Mouse (Mus musculus) liver, embryonic 15.5 days (tissue): ENCODE results near the gene Pacs2. TPM values are rescaled to one million over a fixed set of nuclear protein-coding genes. Genes with fewer than 3 reads are reported as not detected.

ENCODE experiments used
- ATAC-seq: fragments of 200-750 bp; cut with Nextera tagmentation; 2 replicates; pipeline ENCODE4 v1.8.0; 2017; ENCODE audit warnings: moderate number of reproducible peaks, mild to moderate bottlenecking, moderate library complexity; ENCODE audit not compliant: insufficient read depth
- H3K27ac ChIP-seq: fragments of 300-500 bp; sonication (generic); replicated peaks from 2 replicates; pipeline ENCODE4 v1.5.1; 2015; ENCODE audit warnings: mild to moderate bottlenecking, inconsistent platforms
- H3K27me3 ChIP-seq: fragments of 300-500 bp; sonication (generic); 2 replicates; pipeline ENCODE4 v1.6.1; 2015; ENCODE audit warnings: mild to moderate bottlenecking, inconsistent platforms
- H3K36me3 ChIP-seq: fragments of 300-500 bp; sonication (generic); replicated peaks from 2 replicates; pipeline ENCODE4 v1.6.1; 2015; ENCODE audit warnings: moderate library complexity, mild to moderate bottlenecking, inconsistent platforms
- H3K4me1 ChIP-seq: fragments of 300-500 bp; sonication (generic); replicated peaks from 2 replicates; pipeline ENCODE4 v1.6.1; 2015; ENCODE audit warnings: inconsistent platforms
- H3K4me2 ChIP-seq: fragments of 300-500 bp; sonication (generic); 2 replicates; pipeline ENCODE4 v1.6.1; 2015; ENCODE audit warnings: moderate library complexity, mild to moderate bottlenecking, inconsistent platforms
- H3K4me3 ChIP-seq: fragments of 300-500 bp; sonication (generic); replicated peaks from 2 replicates; pipeline ENCODE4 v1.5.1; 2015; ENCODE audit warnings: mild to moderate bottlenecking, inconsistent platforms
- H3K9ac ChIP-seq: fragments of 300-500 bp; sonication (generic); 2 replicates; pipeline ENCODE4 v1.6.1; 2015; ENCODE audit warnings: moderate library complexity, mild to moderate bottlenecking, inconsistent platforms
- H3K9me3 ChIP-seq: fragments of 300-500 bp; sonication (generic); replicated peaks from 2 replicates; pipeline ENCODE4 v1.6.1; 2016; ENCODE audit warnings: inconsistent platforms
- WGBS: fragments of 180-500 bp; shearing (Covaris S2); methylation state at CpG from one replicate; pipeline ENCODE4 v1.1.7; 2015; ENCODE audit warnings: mixed read lengths; ENCODE audit not compliant: insufficient replicate concordance; 5-methylcytosine and 5-hydroxymethylcytosine counted together
- polyA plus RNA-seq: library from polyadenylated mRNA; unstranded; fragments of >200 nt; fragmentation: Nextera tagmentation; extraction: Ambion mirVana; gene quantifications from 2 replicates; pipeline ENCODE4 v1.2.1, GENCODE M21; 2015

Gene Pacs2
- polyA plus RNA-seq, 1 experiment from 2014 or later, result 6.1 TPM

- H3K4me3 ChIP-seq, result no peak overlapping the region
- H3K27ac ChIP-seq, result 0 out of 2 replicates have a peak overlapping the region, but pooled peaks have one; percentile 83
- no peak for ATAC-seq
- no peaks in the 10 kb centered on the region for H3K36me3 ChIP-seq
- H3K4me2 ChIP-seq, result 0 out of 2 replicates have a peak overlapping the region, but pooled peaks have one; percentile 91
- H3K9me3 ChIP-seq, result no peaks in the 10 kb centered on the region
- no peaks in the 10 kb centered on the region for H3K27me3 ChIP-seq
- 78% methylated on average over 3 of the region's 3 CpGs for WGBS
- peak overlapping the region; percentile 80; the same call in 1 of the 2 replicates for H3K9ac ChIP-seq
- H3K4me1 ChIP-seq, result peaks cover 61% of the 10 kb centered on the region
Measured at GRCm38 (mm10) chr12:113013021-113013491, 1.3 kb upstream of the Pacs2 start.

- no peaks in the 10 kb centered on the region for H3K36me3 ChIP-seq
- ATAC-seq, result peak; percentile 58
- H3K4me1 ChIP-seq, result peaks cover 68% of the 10 kb centered on the region
- H3K27ac ChIP-seq, result peak overlapping the region; percentile 87
- under 1% methylated on average over 64 of the region's 64 CpGs for WGBS
- peak overlapping the region; percentile 99 for H3K4me2 ChIP-seq
- H3K27me3 ChIP-seq, result no peaks in the 10 kb centered on the region
- H3K9ac ChIP-seq, result peak overlapping the region; percentile 93
- H3K9me3 ChIP-seq, result no peaks in the 10 kb centered on the region
- peak overlapping the region; percentile 95 for H3K4me3 ChIP-seq
Measured at GRCm38 (mm10) chr12:113014561-113015556, 551 bp downstream of the Pacs2 start.

- Histone ChIP-seq H3K4me3 (peak overlapping the region; percentile 95; the same call in 1 of the 2 replicates), H3K9ac (peak overlapping the region; percentile 93), H3K27ac (no peak overlapping the region), H3K4me2 (peak overlapping the region; percentile 99), H3K4me1 (peaks cover 68% of the 10 kb centered on the region), H3K27me3 (no peaks in the 10 kb centered on the region), H3K9me3 (no peaks in the 10 kb centered on the region), H3K36me3 (peaks cover 8% of the 10 kb centered on the region; the same call in 1 of the 2 replicates)
- WGBS, result 74% methylated on average over 4 of the region's 4 CpGs
- ATAC-seq, result no peak
Measured at GRCm38 (mm10) chr12:113015956-113016355, 1.6 kb downstream of the Pacs2 start.

GRCm38 (mm10) chr12:113016976-113017375 is 2.7 kb downstream of the Pacs2 start:
- ATAC-seq, result no peak
- H3K9me3 ChIP-seq, result no peaks in the 10 kb centered on the region
- no peak overlapping the region for H3K4me3 ChIP-seq
- peaks cover 13% of the 10 kb centered on the region for H3K36me3 ChIP-seq
- H3K27me3 ChIP-seq, result no peaks in the 10 kb centered on the region
- H3K9ac ChIP-seq, result no peak overlapping the region
- WGBS, result 69% methylated on average over 8 of the region's 8 CpGs
- no peak overlapping the region for H3K4me2 ChIP-seq
- no peak overlapping the region for H3K27ac ChIP-seq
- peaks cover 64% of the 10 kb centered on the region for H3K4me1 ChIP-seq

- Histone ChIP-seq H3K4me3 (no peak overlapping the region), H3K9me3 (no peaks in the 10 kb centered on the region), H3K27me3 (no peaks in the 10 kb centered on the region), H3K27ac (no peak overlapping the region), H3K9ac (no peak overlapping the region), H3K36me3 (peaks cover 15% of the 10 kb centered on the region), H3K4me2 (no peak overlapping the region), H3K4me1 (peaks cover 58% of the 10 kb centered on the region)
- 74% methylated on average over 9 of the region's 9 CpGs for WGBS
- ATAC-seq, result no peak
Measured at GRCm38 (mm10) chr12:113017429-113017984, 3.2 kb downstream of the Pacs2 start.

GRCm38 (mm10) chr12:113018763-113019162 is 4.5 kb downstream of the Pacs2 start:
- Histone ChIP-seq H3K27me3 (no peaks in the 10 kb centered on the region), H3K4me1 (peaks cover 51% of the 10 kb centered on the region), H3K4me2 (no peak overlapping the region), H3K9me3 (no peaks in the 10 kb centered on the region), H3K36me3 (peaks cover 21% of the 10 kb centered on the region), H3K27ac (no peak overlapping the region), H3K9ac (no peak overlapping the region), H3K4me3 (no peak overlapping the region)
- 72% methylated on average over 4 of the region's 4 CpGs for WGBS
- no peak for ATAC-seq

GRCm38 (mm10) chr12:113021488-113021887 is 7.2 kb downstream of the Pacs2 start:
- no peak overlapping the region for H3K4me2 ChIP-seq
- peaks cover 31% of the 10 kb centered on the region for H3K4me1 ChIP-seq
- no peak overlapping the region for H3K9ac ChIP-seq
- H3K36me3 ChIP-seq, result peaks cover 32% of the 10 kb centered on the region
- H3K4me3 ChIP-seq, result no peak overlapping the region
- H3K27me3 ChIP-seq, result no peaks in the 10 kb centered on the region
- no peak for ATAC-seq
- no peak overlapping the region for H3K27ac ChIP-seq
- no peaks in the 10 kb centered on the region for H3K9me3 ChIP-seq

- Histone ChIP-seq H3K36me3 (peaks cover 43% of the 10 kb centered on the region), H3K4me2 (no peak overlapping the region), H3K27me3 (no peaks in the 10 kb centered on the region), H3K27ac (no peak overlapping the region), H3K9me3 (no peaks in the 10 kb centered on the region), H3K4me3 (no peak overlapping the region), H3K4me1 (peaks cover 23% of the 10 kb centered on the region), H3K9ac (no peak overlapping the region)
- 52% methylated on average over 4 of the region's 4 CpGs for WGBS
- ATAC-seq, result no peak
Measured at GRCm38 (mm10) chr12:113023082-113023481, 8.8 kb downstream of the Pacs2 start.

GRCm38 (mm10) chr12:113026557-113026956 is 12.2 kb downstream of the Pacs2 start:
- Histone ChIP-seq H3K27me3 (no peaks in the 10 kb centered on the region), H3K27ac (no peak overlapping the region), H3K9me3 (no peaks in the 10 kb centered on the region), H3K9ac (no peak overlapping the region), H3K4me1 (peaks cover 44% of the 10 kb centered on the region), H3K4me3 (no peak overlapping the region), H3K4me2 (no peak overlapping the region), H3K36me3 (peaks cover 35% of the 10 kb centered on the region)
- no peak for ATAC-seq
- WGBS, result 92% methylated on average over 1 of the region's 1 CpGs

- Histone ChIP-seq H3K4me3 (no peak overlapping the region), H3K9me3 (no peaks in the 10 kb centered on the region), H3K9ac (no peak overlapping the region), H3K27me3 (no peaks in the 10 kb centered on the region), H3K4me1 (peaks cover 53% of the 10 kb centered on the region), H3K4me2 (no peak overlapping the region), H3K27ac (no peak overlapping the region), H3K36me3 (peaks cover 30% of the 10 kb centered on the region)
- WGBS, result 80% methylated on average over 2 of the region's 2 CpGs
- no peak for ATAC-seq
Measured at GRCm38 (mm10) chr12:113027495-113027894, 13.2 kb downstream of the Pacs2 start.

- Histone ChIP-seq H3K27me3 (no peaks in the 10 kb centered on the region), H3K4me1 (peaks cover 55% of the 10 kb centered on the region), H3K9me3 (no peaks in the 10 kb centered on the region), H3K4me3 (no peak overlapping the region), H3K9ac (no peak overlapping the region), H3K4me2 (no peak overlapping the region), H3K36me3 (peaks cover 32% of the 10 kb centered on the region), H3K27ac (no peak overlapping the region)
- ATAC-seq, result no peak
- 81% methylated on average over 5 of the region's 5 CpGs for WGBS
Measured at GRCm38 (mm10) chr12:113028067-113028466, 13.8 kb downstream of the Pacs2 start.
